Mouse (Mus musculus): ENCODE results near the gene Nacad. TPM values are rescaled to one million over a fixed set of nuclear protein-coding genes. Genes with fewer than 3 reads are reported as not detected.

The Nacad gene
- polyA plus RNA-seq, 1 experiment from 2014 or later = 110 TPM

Other genes with a start within 250 kb of the Nacad start
- 21.1 and 25.8 TPM in 2 replicates for gene Zmiz2, start 217.0 kb downstream of the Nacad start, polyA plus RNA-seq (2015; fragmentation: Nextera tagmentation; extraction: Ambion mirVana)
- gene Ppia, start 190.6 kb downstream of the Nacad start, polyA plus RNA-seq (2015; fragmentation: Nextera tagmentation; extraction: Ambion mirVana) = 4,471 and 4,554 TPM in 2 replicates
- gene H2afv, start 161.6 kb downstream of the Nacad start, polyA plus RNA-seq (2015; fragmentation: Nextera tagmentation; extraction: Ambion mirVana) = 342 and 380 TPM in 2 replicates
- 12.5 and 14.1 TPM in 2 replicates for gene Purb, start 130.1 kb downstream of the Nacad start, polyA plus RNA-seq (2015; fragmentation: Nextera tagmentation; extraction: Ambion mirVana)
- gene Myo1g, start 85.1 kb downstream of the Nacad start, polyA plus RNA-seq (2015; fragmentation: Nextera tagmentation; extraction: Ambion mirVana) = 0.52 TPM in 2 replicates
- 95.1 and 99.8 TPM in 2 replicates for gene Ccm2, start 59.2 kb downstream of the Nacad start, polyA plus RNA-seq (2015; fragmentation: Nextera tagmentation; extraction: Ambion mirVana)
- 29.9 and 31.7 TPM in 2 replicates for gene Tbrg4, start 20.0 kb upstream of the Nacad start, polyA plus RNA-seq (2015; fragmentation: Nextera tagmentation; extraction: Ambion mirVana)
- gene Wap, start 32.6 kb upstream of the Nacad start, polyA plus RNA-seq (2015; fragmentation: Nextera tagmentation; extraction: Ambion mirVana) = not detected in 2 replicates
- 23.8 and 25.7 TPM in 2 replicates for gene Ramp3, start 52.5 kb upstream of the Nacad start, polyA plus RNA-seq (2015; fragmentation: Nextera tagmentation; extraction: Ambion mirVana)
- gene Gm11983, start 231.6 kb upstream of the Nacad start, polyA plus RNA-seq (2015; fragmentation: Nextera tagmentation; extraction: Ambion mirVana) = not detected in 2 replicates